13 mouse cellular contexts compared by ENCODE assay signal in genomic region chr14:101984401-101984800, GRCm38 (mm10).
DNase-seq lines count a peak whose midpoint lies in the region; ATAC-seq lines count a peak whose summit lies in the region.
"Had no signal": no experiment of that assay in that cellular context is flagged by ENCODE, and none has a peak within 500 bp of the region (broad histone marks: within the 10 kb centered on the region; RNA-seq: fewer than 3 reads in every experiment).

No protein-coding gene starts in this region.

- H3K4me1 ChIP-seq in forebrain, embryonic 14.5 days (ENCODE audit: control insufficient read depth, insufficient read depth, low read length), result no peaks in the 10 kb centered on the region
- H3K4me1 ChIP-seq in forebrain, embryonic 16.5 days (replicated peaks; ENCODE audit: control insufficient read depth, insufficient read depth, low read length), result 0 out of 2 replicates have a peak, but pooled peaks cover 2% of the 10 kb centered on the region
- H3K4me1 ChIP-seq in limb, embryonic 13.5 days, result 0 out of 2 replicates have a peak, but pooled peaks cover 3% of the 10 kb centered on the region
- peaks cover 9% of the 10 kb centered on the region; the same call in 1 of the 2 replicates for H3K4me1 ChIP-seq in limb, embryonic 10.5 days
- no peaks in the 10 kb centered on the region for H3K4me1 ChIP-seq in intestine, embryonic 15.5 days (replicated peaks)
- peaks cover 3% of the 10 kb centered on the region; the same call in 1 of the 2 replicates for H3K4me1 ChIP-seq in stomach, embryonic 14.5 days (ENCODE audit: control insufficient read depth, insufficient read depth, low read length)
- H3K4me1 ChIP-seq: forebrain, embryonic 15.5 days had no signal

- H3K27ac ChIP-seq in forebrain, embryonic 14.5 days (ENCODE audit: low read depth, low read length), result no peak overlapping the region
- no peak overlapping the region for H3K27ac ChIP-seq in forebrain, embryonic 16.5 days (ENCODE audit: low read length)
- H3K27ac ChIP-seq in limb, embryonic 13.5 days, result no peak overlapping the region
- H3K27ac ChIP-seq in limb, embryonic 10.5 days, result no peak overlapping the region
- no peak overlapping the region for H3K27ac ChIP-seq in intestine, embryonic 15.5 days
- no peak overlapping the region for H3K27ac ChIP-seq in stomach, embryonic 14.5 days (ENCODE audit: low read length)
- H3K27ac ChIP-seq: forebrain, embryonic 15.5 days had no signal

- H3K4me3 ChIP-seq in forebrain, embryonic 14.5 days (ENCODE audit: low read depth, low read length), result no peak overlapping the region
- H3K4me3 ChIP-seq in forebrain, embryonic 16.5 days (replicated peaks; ENCODE audit: low read length), result no peak overlapping the region
- no peak overlapping the region for H3K4me3 ChIP-seq in limb, embryonic 13.5 days
- no peak overlapping the region for H3K4me3 ChIP-seq in limb, embryonic 10.5 days
- no peak overlapping the region for H3K4me3 ChIP-seq in intestine, embryonic 15.5 days (replicated peaks)
- H3K4me3 ChIP-seq in stomach, embryonic 14.5 days (ENCODE audit: low read depth, low read length), result no peak overlapping the region
- H3K4me3 ChIP-seq: forebrain, embryonic 15.5 days had no signal

- no peaks in the 10 kb centered on the region for H3K36me3 ChIP-seq in forebrain, embryonic 14.5 days (ENCODE audit: control insufficient read depth, insufficient read depth, low read length)
- H3K36me3 ChIP-seq in forebrain, embryonic 16.5 days (ENCODE audit: control insufficient read depth, insufficient read depth), result no peaks in the 10 kb centered on the region
- H3K36me3 ChIP-seq in limb, embryonic 13.5 days, result no peaks in the 10 kb centered on the region
- H3K36me3 ChIP-seq in limb, embryonic 10.5 days, result no peaks in the 10 kb centered on the region
- H3K36me3 ChIP-seq in intestine, embryonic 15.5 days, result no peaks in the 10 kb centered on the region
- no peaks in the 10 kb centered on the region for H3K36me3 ChIP-seq in stomach, embryonic 14.5 days (ENCODE audit: control insufficient read depth, insufficient read depth, low read length)
- H3K36me3 ChIP-seq: forebrain, embryonic 15.5 days had no signal

- H3K27me3 ChIP-seq in forebrain, embryonic 14.5 days (replicated peaks; ENCODE audit: control insufficient read depth, insufficient read depth, low read length), result no peaks in the 10 kb centered on the region
- no peaks in the 10 kb centered on the region for H3K27me3 ChIP-seq in forebrain, embryonic 16.5 days (replicated peaks; ENCODE audit: control insufficient read depth, insufficient read depth, low read length)
- no peaks in the 10 kb centered on the region for H3K27me3 ChIP-seq in limb, embryonic 13.5 days
- no peaks in the 10 kb centered on the region for H3K27me3 ChIP-seq in limb, embryonic 10.5 days (ENCODE audit: low read depth, poor library complexity, severe bottlenecking)
- H3K27me3 ChIP-seq in intestine, embryonic 15.5 days (replicated peaks), result no peaks in the 10 kb centered on the region
- H3K27me3 ChIP-seq in stomach, embryonic 14.5 days (ENCODE audit: control insufficient read depth, insufficient read depth, low read length), result no peaks in the 10 kb centered on the region
- H3K27me3 ChIP-seq: forebrain, embryonic 15.5 days had no signal

- WGBS in forebrain, embryonic 14.5 days, result 31% methylated on average over 2 of the region's 2 CpGs
- WGBS in forebrain, embryonic 16.5 days, result 16% methylated on average over 2 of the region's 2 CpGs
- WGBS in limb, embryonic 13.5 days, result 4% methylated on average over 2 of the region's 2 CpGs
- WGBS in limb, embryonic 10.5 days, result 15% methylated on average over 2 of the region's 2 CpGs
- WGBS in intestine, embryonic 15.5 days, result 15% methylated on average over 2 of the region's 2 CpGs
- WGBS in stomach, embryonic 14.5 days, result 25% methylated on average over 2 of the region's 2 CpGs

- H3K4me2 ChIP-seq in forebrain, embryonic 14.5 days (ENCODE audit: low read length), result no peak overlapping the region
- H3K4me2 ChIP-seq in forebrain, embryonic 16.5 days (ENCODE audit: low read length), result no peak overlapping the region
- no peak overlapping the region for H3K4me2 ChIP-seq in limb, embryonic 13.5 days (replicated peaks)
- H3K4me2 ChIP-seq in intestine, embryonic 15.5 days (replicated peaks), result no peak overlapping the region
- H3K4me2 ChIP-seq in stomach, embryonic 14.5 days (replicated peaks; ENCODE audit: low read depth, low read length), result no peak overlapping the region
- H3K4me2 ChIP-seq: forebrain, embryonic 15.5 days; liver, embryonic 11.5 days had no signal

- no peaks in the 10 kb centered on the region for H3K9me3 ChIP-seq in forebrain, embryonic 14.5 days (replicated peaks; ENCODE audit: control insufficient read depth, low read length)
- H3K9me3 ChIP-seq in forebrain, embryonic 16.5 days (ENCODE audit: control insufficient read depth, low read length), result no peaks in the 10 kb centered on the region
- H3K9me3 ChIP-seq in limb, embryonic 13.5 days, result no peaks in the 10 kb centered on the region
- H3K9me3 ChIP-seq in limb, embryonic 10.5 days (replicated peaks), result no peaks in the 10 kb centered on the region
- no peaks in the 10 kb centered on the region for H3K9me3 ChIP-seq in intestine, embryonic 15.5 days
- H3K9me3 ChIP-seq in stomach, embryonic 14.5 days (ENCODE audit: control insufficient read depth, low read depth, low read length), result no peaks in the 10 kb centered on the region
- H3K9me3 ChIP-seq: forebrain, embryonic 15.5 days had no signal

- DNase-seq in forebrain, embryonic 14.5 days (ENCODE audit: low spot score), result peak; percentile 11
- DNase-seq in limb, embryonic 10.5 days (ENCODE audit: low spot score), result no peak
- no peak for DNase-seq in frontal cortex, adult 2 months (ENCODE audit: extremely low spot score in 1 of 2, low spot score in 1 of 2)
- DNase-seq: cerebellum, adult 2 months; gastrocnemius, postnatal 14 days; right cerebral cortex, postnatal 14 days had no signal

- ATAC-seq in forebrain, embryonic 14.5 days, result no peak
- no peak for ATAC-seq in forebrain, embryonic 16.5 days
- peak; percentile 64; the same call in 1 of the 2 replicates for ATAC-seq in limb, embryonic 13.5 days (ENCODE audit: low FRiP score, low read depth)
- ATAC-seq in intestine, embryonic 15.5 days, result peak; percentile 70
- ATAC-seq in stomach, embryonic 14.5 days (ENCODE audit: insufficient number of reproducible peaks, insufficient read depth, low FRiP score, low read depth), result 0 out of 2 replicates have a peak, but pooled peaks have one; percentile 28
- ATAC-seq in cerebellum, adult (ENCODE audit: insufficient number of reproducible peaks, low FRiP score, low TSS enrichment), result no peak
- ATAC-seq: forebrain, embryonic 15.5 days had no signal

- no peak overlapping the region for H3K9ac ChIP-seq in forebrain, embryonic 14.5 days (ENCODE audit: low read length)
- no peak overlapping the region for H3K9ac ChIP-seq in forebrain, embryonic 16.5 days (replicated peaks; ENCODE audit: low read depth, low read length)
- H3K9ac ChIP-seq in limb, embryonic 13.5 days, result no peak overlapping the region
- no peak overlapping the region for H3K9ac ChIP-seq in intestine, embryonic 15.5 days
- H3K9ac ChIP-seq in stomach, embryonic 14.5 days (replicated peaks; ENCODE audit: low read depth, low read length), result no peak overlapping the region
- H3K9ac ChIP-seq: forebrain, embryonic 15.5 days had no signal

Comparison
In these comparisons a context has a peak if more than half of its experiments do, and no peak if none do; other contexts are left out.
1. ATAC-seq: peak in limb, embryonic 13.5 days (single experiment), intestine, embryonic 15.5 days (single experiment) and stomach, embryonic 14.5 days (single experiment); none in forebrain, embryonic 14.5 days (single experiment), forebrain, embryonic 16.5 days (single experiment) and cerebellum, adult (single experiment).